Mouse (Mus musculus) hindbrain, embryonic 15.5 days (tissue): Measurements from ENCODE around the gene Tfeb. TPM values are rescaled to one million over a fixed set of nuclear protein-coding genes. Genes with fewer than 3 reads are reported as not detected.

ENCODE experiments used
- ATAC-seq: fragments of 200-750 bp; cut with Nextera tagmentation; 2 replicates; pipeline ENCODE4 v1.8.0; 2017; ENCODE audit warnings: low read depth, moderate number of reproducible peaks, moderate TSS enrichment; ENCODE audit not compliant: low FRiP score
- H3K27ac ChIP-seq: fragments of 300-500 bp; sonication (generic); replicated peaks from 2 replicates; pipeline ENCODE4 v1.5.1; 2015; ENCODE audit warnings: mild to moderate bottlenecking, inconsistent platforms
- H3K27me3 ChIP-seq: fragments of 300-500 bp; sonication (generic); 2 replicates; pipeline ENCODE4 v1.6.1; 2015; ENCODE audit warnings: control low read depth, inconsistent platforms
- H3K36me3 ChIP-seq: fragments of 300-500 bp; sonication (generic); 2 replicates; pipeline ENCODE4 v1.6.1; 2015; ENCODE audit warnings: control low read depth, inconsistent platforms
- H3K4me1 ChIP-seq: fragments of 300-500 bp; sonication (generic); replicated peaks from 2 replicates; pipeline ENCODE4 v1.6.1; 2015; ENCODE audit warnings: control low read depth, inconsistent platforms
- H3K4me2 ChIP-seq: fragments of 300-500 bp; sonication (generic); 2 replicates; pipeline ENCODE4 v1.6.1; 2015; ENCODE audit warnings: moderate library complexity, mild to moderate bottlenecking, inconsistent platforms
- H3K4me3 ChIP-seq: fragments of 300-500 bp; sonication (generic); 2 replicates; pipeline ENCODE4 v1.5.1; 2015; ENCODE audit warnings: mild to moderate bottlenecking, inconsistent platforms
- H3K9ac ChIP-seq: fragments of 300-500 bp; sonication (generic); 2 replicates; pipeline ENCODE4 v1.6.1; 2015; ENCODE audit warnings: inconsistent platforms
- H3K9me3 ChIP-seq: fragments of 300-500 bp; sonication (generic); 2 replicates; pipeline ENCODE4 v1.6.1; 2016; ENCODE audit warnings: control low read depth, inconsistent platforms
- WGBS: fragments of 180-500 bp; shearing (Covaris S2); methylation state at CpG from one replicate; pipeline ENCODE4 v1.1.7; 2015; 5-methylcytosine and 5-hydroxymethylcytosine counted together
- polyA plus RNA-seq: library from polyadenylated mRNA; unstranded; fragments of >200 nt; fragmentation: Nextera tagmentation; extraction: Ambion mirVana; gene quantifications from 2 replicates; pipeline ENCODE4 v1.2.1, GENCODE M21; 2015

Gene Tfeb
- polyA plus RNA-seq, 1 experiment from 2014 or later: 3.6 TPM

DNA sequence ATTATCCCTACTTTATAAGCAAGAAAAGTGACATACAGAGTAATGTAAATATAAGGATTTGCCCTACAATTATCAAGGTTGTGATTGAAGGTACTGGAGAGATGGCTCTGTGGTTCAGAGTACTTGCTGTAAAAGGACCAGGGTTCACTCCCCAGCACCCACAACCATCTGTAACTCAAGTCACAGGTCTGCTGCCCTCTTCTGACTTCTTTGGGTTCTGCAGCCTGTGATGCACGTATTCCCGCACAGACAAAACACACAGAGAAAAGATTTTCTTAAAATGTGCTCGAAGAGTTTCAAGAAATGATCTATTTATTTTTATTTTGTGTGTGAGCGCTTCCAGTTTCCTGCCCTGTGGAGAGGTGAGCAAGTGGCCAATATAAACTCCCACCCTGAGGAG, 66.8 kb downstream of the Tfeb start:
- Histone ChIP-seq H3K4me3 (no peak overlapping the region), H3K27ac (no peak overlapping the region), H3K4me1 (no peaks in the 10 kb centered on the region), H3K36me3 (no peaks in the 10 kb centered on the region), H3K9ac (no peak overlapping the region), H3K27me3 (0 out of 2 replicates have a peak, but pooled peaks cover 3% of the 10 kb centered on the region), H3K9me3 (no peaks in the 10 kb centered on the region), H3K4me2 (no peak overlapping the region)
- 91% methylated on average over 4 of the region's 4 CpGs for WGBS
- no peak for ATAC-seq

DNA sequence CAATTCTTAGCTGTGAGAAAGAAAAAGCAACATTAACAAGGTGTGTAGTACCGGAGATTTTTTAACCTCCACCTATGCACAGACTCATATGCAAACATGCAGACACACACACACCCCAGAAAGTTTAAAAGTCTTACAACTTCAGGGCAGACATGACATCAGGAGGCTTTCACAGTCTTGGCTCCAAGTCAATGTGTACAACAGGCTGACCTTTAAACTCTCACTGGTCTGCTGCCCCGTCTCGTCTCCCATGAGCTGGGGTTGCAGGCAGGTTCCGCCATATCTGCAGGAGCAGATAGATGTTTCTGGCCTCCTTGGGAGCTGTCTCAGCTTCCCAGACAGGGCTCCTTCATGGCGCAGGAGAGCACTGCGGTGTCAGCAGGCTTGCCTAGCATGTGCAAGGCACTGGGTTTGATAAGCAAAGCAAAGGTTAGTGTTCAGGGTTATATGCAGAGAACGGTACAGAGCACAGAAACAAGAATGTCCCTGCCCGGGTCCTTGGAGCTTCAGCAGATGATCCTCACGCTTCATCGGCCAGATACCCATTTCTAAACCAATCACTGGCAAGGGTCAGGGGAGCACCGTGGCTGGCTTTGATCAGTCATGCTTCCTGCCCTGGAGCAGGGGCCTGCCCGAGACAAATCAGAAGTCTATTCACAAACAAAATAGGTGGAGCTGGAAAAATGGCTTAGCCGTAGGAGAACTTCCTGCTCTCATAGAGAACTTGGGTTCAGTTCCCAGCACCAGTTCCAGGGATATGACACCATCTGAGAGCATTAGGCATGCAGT, 68.4 kb downstream of the Tfeb start:
- ATAC-seq: no peak
- 0 out of 2 replicates have a peak, but pooled peaks cover 3% of the 10 kb centered on the region for H3K27me3 ChIP-seq
- H3K27ac ChIP-seq: no peak overlapping the region

DNA sequence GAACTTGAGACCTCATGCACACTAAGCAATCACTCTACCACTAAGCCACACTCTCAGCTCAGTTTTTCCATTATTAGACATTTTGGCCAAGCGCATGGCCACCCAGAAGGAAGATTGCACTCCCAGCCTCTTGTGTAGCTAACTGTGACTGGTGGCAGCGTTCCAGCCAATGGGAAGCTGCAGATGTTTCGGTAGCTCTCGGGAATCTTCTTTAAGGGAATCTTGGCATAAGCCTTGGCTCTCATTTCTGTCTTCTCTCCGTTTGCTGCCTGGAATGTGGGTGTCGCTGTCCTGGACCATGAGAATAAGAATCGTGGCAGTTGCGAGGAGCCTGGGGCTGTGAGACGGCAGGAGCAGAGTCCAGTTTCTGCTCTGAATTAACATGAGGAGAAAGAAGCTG, 69.4 kb downstream of the Tfeb start:
- Histone ChIP-seq H3K36me3 (no peaks in the 10 kb centered on the region), H3K4me1 (no peaks in the 10 kb centered on the region), H3K4me3 (no peak overlapping the region), H3K27me3 (0 out of 2 replicates have a peak, but pooled peaks cover 3% of the 10 kb centered on the region), H3K9ac (no peak overlapping the region), H3K9me3 (no peaks in the 10 kb centered on the region), H3K27ac (no peak overlapping the region), H3K4me2 (no peak overlapping the region)
- 50% methylated on average over 9 of the region's 9 CpGs for WGBS
- no peak for ATAC-seq

More for the DNA sequence above, 68.4 kb downstream of the Tfeb start:
- WGBS: 30% methylated on average over 13 of the region's 13 CpGs
- no peaks in the 10 kb centered on the region for H3K36me3 ChIP-seq
- H3K9me3 ChIP-seq: no peaks in the 10 kb centered on the region
- no peak overlapping the region for H3K4me3 ChIP-seq
- no peaks in the 10 kb centered on the region for H3K4me1 ChIP-seq
- no peak overlapping the region for H3K4me2 ChIP-seq
- no peak overlapping the region for H3K9ac ChIP-seq

DNA sequence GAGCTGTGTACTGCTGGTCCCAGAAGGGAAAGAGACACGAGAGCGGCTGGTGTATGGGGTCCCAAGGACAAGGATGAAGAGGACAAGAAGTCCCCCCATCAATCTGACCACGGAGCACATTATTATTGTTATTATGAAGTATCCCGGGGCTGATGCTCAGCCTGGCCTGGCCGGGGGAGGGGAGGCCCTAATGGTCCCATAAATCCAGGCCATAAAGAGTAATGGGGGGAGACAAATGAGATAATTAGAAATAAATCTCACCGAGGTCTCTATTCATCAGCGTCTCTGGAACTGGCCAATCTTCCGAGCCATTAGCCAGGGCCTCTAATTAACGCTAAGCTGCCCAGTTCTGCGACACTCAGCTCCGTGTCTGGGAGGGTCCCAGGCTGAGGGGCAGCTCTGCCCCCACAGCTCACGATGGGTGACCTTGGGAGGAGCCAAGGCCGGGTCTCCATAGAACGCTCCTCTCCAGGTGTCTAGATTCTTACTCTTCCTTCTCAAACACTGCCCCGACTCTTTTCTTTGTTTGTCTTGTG, 74.5 kb downstream of the Tfeb start:
- Histone ChIP-seq H3K27ac (no peak overlapping the region), H3K4me3 (no peak overlapping the region), H3K36me3 (no peaks in the 10 kb centered on the region), H3K9me3 (no peaks in the 10 kb centered on the region), H3K27me3 (0 out of 2 replicates have a peak, but pooled peaks cover 3% of the 10 kb centered on the region), H3K4me2 (no peak overlapping the region), H3K4me1 (peaks cover 16% of the 10 kb centered on the region), H3K9ac (no peak overlapping the region)
- 48% methylated on average over 15 of the region's 15 CpGs for WGBS
- ATAC-seq: no peak

DNA sequence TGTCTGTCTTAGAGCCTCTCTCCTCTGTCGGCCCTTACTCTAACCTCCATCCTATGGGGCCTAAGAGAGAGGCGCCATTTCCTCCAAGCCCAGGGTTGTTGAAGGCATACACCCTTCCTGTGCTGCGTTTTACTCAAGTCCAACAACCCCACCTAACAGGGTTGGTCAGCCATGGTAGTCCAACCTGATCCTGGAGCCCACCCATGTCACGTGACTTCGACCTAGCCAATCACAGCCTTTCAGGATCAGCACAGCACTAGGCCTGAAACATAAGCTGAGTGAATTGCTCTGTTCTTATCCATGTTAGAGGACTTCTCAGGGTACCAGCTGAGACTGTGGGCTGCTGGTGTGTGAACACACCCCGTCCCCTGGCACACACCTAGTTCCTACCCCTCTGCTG, 75.4 kb downstream of the Tfeb start:
- peaks cover 16% of the 10 kb centered on the region for H3K4me1 ChIP-seq
- WGBS: 90% methylated on average over 6 of the region's 6 CpGs
- H3K4me2 ChIP-seq: no peak overlapping the region
- no peak for ATAC-seq
- H3K9ac ChIP-seq: no peak overlapping the region
- H3K36me3 ChIP-seq: no peaks in the 10 kb centered on the region
- H3K27me3 ChIP-seq: no peaks in the 10 kb centered on the region
- H3K9me3 ChIP-seq: no peaks in the 10 kb centered on the region
- H3K27ac ChIP-seq: no peak overlapping the region
- no peak overlapping the region for H3K4me3 ChIP-seq

DNA sequence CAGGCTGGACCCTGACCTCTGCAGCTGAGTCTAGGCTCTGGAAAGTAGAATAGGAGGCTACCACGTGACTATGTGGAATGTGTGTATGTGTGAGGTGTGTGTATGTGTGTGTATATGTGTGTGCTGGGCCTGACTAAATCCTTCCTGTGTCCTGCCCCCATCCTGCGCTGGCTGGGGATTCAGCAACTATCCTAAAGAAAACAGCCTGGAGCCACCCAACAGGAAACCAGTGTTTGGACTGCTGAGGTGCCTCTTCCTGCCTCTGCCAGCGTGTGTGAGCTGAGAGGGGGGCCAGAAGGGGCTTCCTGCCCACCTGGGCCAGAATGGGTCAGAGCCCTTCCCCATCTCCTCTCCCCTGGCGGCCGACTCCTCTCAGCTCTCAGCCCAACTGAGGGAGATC, 76.8 kb downstream of the Tfeb start:
- Histone ChIP-seq H3K4me3 (no peak overlapping the region), H3K27me3 (no peaks in the 10 kb centered on the region), H3K4me1 (peaks cover 16% of the 10 kb centered on the region), H3K9me3 (no peaks in the 10 kb centered on the region), H3K4me2 (no peak overlapping the region), H3K36me3 (no peaks in the 10 kb centered on the region), H3K9ac (no peak overlapping the region), H3K27ac (no peak overlapping the region)
- WGBS: 69% methylated on average over 5 of the region's 5 CpGs
- ATAC-seq: no peak; the same call in 1 of the 2 replicates

DNA sequence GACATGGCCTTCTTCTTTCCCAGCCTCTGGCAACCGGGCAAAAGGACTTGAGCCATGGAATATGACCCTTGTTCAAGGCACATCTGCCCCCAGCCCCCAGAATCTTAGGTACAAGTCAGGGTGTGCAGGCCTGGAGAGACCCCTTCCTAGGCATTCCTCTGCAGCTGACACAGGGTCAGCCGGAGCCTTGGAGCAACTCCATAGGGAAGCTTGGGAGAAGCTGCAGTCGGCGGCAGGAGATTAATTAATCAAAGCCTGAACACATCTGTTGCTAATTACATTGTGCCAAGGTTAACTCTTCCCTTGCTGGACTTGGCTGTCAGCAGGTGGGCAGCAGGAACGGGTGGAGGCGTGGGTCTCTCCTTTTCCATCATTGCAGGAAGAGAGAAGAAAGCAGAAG, 77.7 kb downstream of the Tfeb start:
- Histone ChIP-seq H3K4me1 (peaks cover 16% of the 10 kb centered on the region), H3K9ac (no peak overlapping the region), H3K9me3 (no peaks in the 10 kb centered on the region), H3K4me2 (no peak overlapping the region), H3K27ac (no peak overlapping the region), H3K4me3 (no peak overlapping the region), H3K36me3 (no peaks in the 10 kb centered on the region), H3K27me3 (no peaks in the 10 kb centered on the region)
- ATAC-seq: no peak
- 22% methylated on average over 6 of the region's 6 CpGs for WGBS

DNA sequence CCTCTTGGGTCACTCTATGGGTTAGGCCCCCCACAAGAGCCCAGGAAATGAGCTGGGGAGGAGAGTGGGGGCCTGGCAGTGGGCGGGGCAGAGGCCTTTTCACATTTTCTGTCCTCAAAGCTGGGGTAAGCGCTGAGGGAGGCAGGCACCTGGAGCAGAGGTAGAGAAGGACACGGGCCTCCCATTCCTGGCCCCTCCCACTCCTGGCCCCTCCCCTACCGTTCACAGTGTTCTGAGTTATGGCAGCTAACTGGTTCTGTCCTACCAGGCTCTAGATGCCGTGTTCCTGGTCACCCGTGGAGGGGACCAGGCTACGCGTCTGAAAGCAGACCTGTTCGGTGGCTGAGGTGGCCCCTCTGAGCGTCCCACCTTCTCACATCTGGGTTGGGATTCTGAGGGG, 78.6 kb downstream of the Tfeb start:
- ATAC-seq: no peak
- 52% methylated on average over 10 of the region's 10 CpGs for WGBS

DNA sequence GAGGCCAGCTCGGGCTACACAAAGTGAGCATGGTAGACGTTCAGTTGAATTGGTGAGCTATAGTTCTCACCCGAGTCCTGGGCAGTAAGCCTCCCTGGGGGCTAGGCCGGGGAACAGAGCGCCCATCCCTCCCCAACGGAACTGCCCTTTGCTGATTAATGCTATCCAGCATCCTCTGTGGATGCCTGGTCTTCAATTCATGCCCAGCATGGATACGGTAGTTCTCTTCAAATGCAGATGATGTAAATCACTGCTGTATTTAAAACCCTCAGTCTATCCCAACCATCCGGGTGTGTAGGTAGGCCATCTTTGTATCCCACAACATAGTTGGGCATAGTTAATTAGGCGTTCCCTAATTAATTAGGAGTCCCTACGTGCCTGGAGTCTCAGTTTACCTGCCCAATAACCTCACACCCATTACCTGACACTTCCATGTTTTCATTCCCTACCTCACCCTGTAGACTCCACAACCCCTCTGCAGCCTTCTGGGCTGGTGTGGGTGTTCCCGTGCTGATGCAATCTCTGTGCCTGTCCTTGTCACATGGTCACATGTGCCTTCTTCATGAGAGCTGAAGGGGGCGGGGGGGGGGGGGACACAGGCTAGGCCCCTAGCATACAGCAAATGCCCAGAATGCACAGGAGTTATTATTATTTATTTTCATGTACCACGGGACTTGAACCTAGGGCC, 81.4 kb downstream of the Tfeb start:
- no peak overlapping the region for H3K4me2 ChIP-seq
- WGBS: 76% methylated on average over 13 of the region's 13 CpGs
- no peak for ATAC-seq

More for the DNA sequence above, 78.6 kb downstream of the Tfeb start:
- Histone ChIP-seq H3K27me3 (no peaks in the 10 kb centered on the region), H3K36me3 (no peaks in the 10 kb centered on the region), H3K4me2 (no peak overlapping the region), H3K9me3 (no peaks in the 10 kb centered on the region), H3K9ac (no peak overlapping the region), H3K27ac (no peak overlapping the region), H3K4me1 (peaks cover 16% of the 10 kb centered on the region), H3K4me3 (no peak overlapping the region)

DNA sequence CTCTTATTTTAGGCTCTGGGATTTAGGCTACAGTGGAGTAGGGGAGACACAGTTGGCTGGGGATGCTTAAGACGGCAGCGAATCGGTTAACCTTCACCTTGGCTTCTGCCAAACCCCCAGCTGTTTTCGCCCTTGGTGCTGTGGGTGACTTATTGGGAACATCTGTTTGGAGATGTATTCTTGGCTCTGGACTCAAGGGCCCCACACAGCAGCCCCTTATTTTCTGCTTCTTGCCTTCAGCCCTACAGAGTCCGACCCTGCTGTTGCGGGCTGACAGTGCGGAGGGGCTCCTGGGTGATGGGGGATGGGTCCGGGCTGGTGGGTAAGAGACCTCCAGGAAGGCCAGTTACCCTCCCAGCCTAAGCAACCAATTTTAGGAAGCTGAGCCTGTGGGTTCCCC, 84.5 kb downstream of the Tfeb start:
- Histone ChIP-seq H3K4me3 (no peak overlapping the region), H3K9ac (no peak overlapping the region), H3K4me1 (no peaks in the 10 kb centered on the region), H3K4me2 (no peak overlapping the region), H3K36me3 (no peaks in the 10 kb centered on the region), H3K27me3 (no peaks in the 10 kb centered on the region), H3K9me3 (no peaks in the 10 kb centered on the region), H3K27ac (no peak overlapping the region)
- no peak for ATAC-seq
- 69% methylated on average over 8 of the region's 8 CpGs for WGBS

More for the DNA sequence above, 81.4 kb downstream of the Tfeb start:
- no peak overlapping the region for H3K4me3 ChIP-seq
- H3K36me3 ChIP-seq: no peaks in the 10 kb centered on the region
- no peaks in the 10 kb centered on the region for H3K9me3 ChIP-seq
- H3K4me1 ChIP-seq: peaks cover 16% of the 10 kb centered on the region
- no peak overlapping the region for H3K9ac ChIP-seq
- H3K27me3 ChIP-seq: no peaks in the 10 kb centered on the region
- no peak overlapping the region for H3K27ac ChIP-seq

DNA sequence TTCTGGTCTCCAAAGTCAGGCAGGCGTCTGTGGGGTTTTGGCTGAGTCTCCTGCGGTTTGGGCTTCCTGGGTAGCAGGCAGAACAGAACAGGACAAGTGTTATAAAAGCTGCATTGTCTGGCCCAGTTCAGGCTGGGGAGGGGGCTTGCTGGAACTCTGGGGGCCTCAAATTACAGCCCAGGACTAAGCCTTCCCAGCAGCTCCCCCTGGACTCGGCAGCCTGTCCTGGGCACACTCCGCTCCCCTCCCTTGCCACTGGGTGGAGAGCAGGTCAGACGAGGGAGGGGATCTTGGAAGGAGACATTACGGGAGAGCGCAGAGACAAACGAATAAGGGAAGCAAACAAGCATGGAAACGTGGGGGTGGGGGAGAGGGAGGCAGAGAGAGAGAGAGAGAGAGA, 94.3 kb downstream of the Tfeb start:
- no peak overlapping the region for H3K9ac ChIP-seq
- H3K4me2 ChIP-seq: peak overlapping the region; percentile 97
- 15% methylated on average over 9 of the region's 9 CpGs for WGBS
- no peaks in the 10 kb centered on the region for H3K36me3 ChIP-seq
- no peak overlapping the region for H3K4me3 ChIP-seq
- H3K27me3 ChIP-seq: peaks cover 48% of the 10 kb centered on the region
- H3K9me3 ChIP-seq: no peaks in the 10 kb centered on the region
- H3K4me1 ChIP-seq: peaks cover 27% of the 10 kb centered on the region
- ATAC-seq: peak; percentile 46; the same call in 1 of the 2 replicates
- no peak overlapping the region for H3K27ac ChIP-seq

DNA sequence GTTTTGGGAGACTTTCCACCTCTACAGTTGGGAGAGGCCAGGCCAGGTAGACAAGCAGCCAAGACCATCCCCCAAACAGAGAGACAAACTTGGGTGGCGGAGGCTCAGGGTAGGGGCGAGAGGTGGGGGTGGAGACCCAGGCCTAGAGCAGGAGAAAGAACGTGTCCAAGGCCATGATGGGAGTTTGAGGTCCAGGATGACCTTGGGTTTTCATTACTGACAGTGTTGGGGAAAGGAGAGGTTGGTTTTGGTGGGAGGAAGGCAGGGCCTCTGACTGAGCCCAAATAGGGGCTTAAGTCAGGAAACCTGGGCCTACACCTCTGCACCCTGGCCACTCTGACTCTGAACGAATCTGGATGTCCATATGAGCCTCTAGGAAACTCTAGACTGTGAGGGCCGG, 94.9 kb downstream of the Tfeb start:
- ATAC-seq: no peak
- 46% methylated on average over 5 of the region's 5 CpGs for whole genome bisulfite sequencing
- Histone ChIP-seq H3K4me2 (peak overlapping the region; percentile 97), H3K9ac (no peak overlapping the region), H3K9me3 (no peaks in the 10 kb centered on the region), H3K36me3 (no peaks in the 10 kb centered on the region), H3K27me3 (peaks cover 48% of the 10 kb centered on the region), H3K4me3 (no peak overlapping the region), H3K4me1 (peaks cover 27% of the 10 kb centered on the region), H3K27ac (no peak overlapping the region)
